Mouse (Mus musculus) cerebellum, postnatal 36 days (tissue): ENCODE measurements around the gene Fgfr2.

ENCODE experiments used
- DNase-seq, 2 experiments: peaks; one replicate each; pipeline ENCODE4 v3.0.0; 2021 to 2022; ENCODE audit warnings: mixed read lengths in 2 of 2

Gene Fgfr2

GRCm38 (mm10) chr7:132747096-132747495 lies 376.1 kb downstream of the Fgfr2 start:
- peak; percentile 67 to 69 for DNase-seq

- no peak for DNase-seq
Observed at GRCm38 (mm10) chr7:132742912-132743311, 380.2 kb downstream of the Fgfr2 start.

- DNase-seq = no peak
Observed at GRCm38 (mm10) chr7:132739829-132740228, 383.3 kb downstream of the Fgfr2 start.

- DNase-seq = peak; percentile 67 to 73
Observed at GRCm38 (mm10) chr7:132738844-132739243, 384.3 kb downstream of the Fgfr2 start.

GRCm38 (mm10) chr7:132736099-132736862 lies 386.9 kb downstream of the Fgfr2 start:
- DNase-seq = peak; percentile 73 to 79

GRCm38 (mm10) chr7:132735145-132735544 lies 388.0 kb downstream of the Fgfr2 start:
- DNase-seq = no peak

- DNase-seq = no peak
Observed at GRCm38 (mm10) chr7:132734222-132734621, 388.9 kb downstream of the Fgfr2 start.

GRCm38 (mm10) chr7:132733521-132733920 lies 389.6 kb downstream of the Fgfr2 start:
- peak in 1 of 2 experiments; percentile 39 for DNase-seq

- peak in 1 of 2 experiments; percentile 28 for DNase-seq
Observed at GRCm38 (mm10) chr7:132732136-132732789, 390.9 kb downstream of the Fgfr2 start.

- DNase-seq = no peak
Observed at GRCm38 (mm10) chr7:132731558-132731957, 391.6 kb downstream of the Fgfr2 start.

GRCm38 (mm10) chr7:132730510-132730909 lies 392.6 kb downstream of the Fgfr2 start:
- DNase-seq = no peak

- DNase-seq = no peak
Observed at GRCm38 (mm10) chr7:132729093-132729831, 393.9 kb downstream of the Fgfr2 start.

- DNase-seq = no peak
Observed at GRCm38 (mm10) chr7:132726106-132726861, 396.9 kb downstream of the Fgfr2 start.

GRCm38 (mm10) chr7:132724501-132725062 lies 398.6 kb downstream of the Fgfr2 start:
- DNase-seq = no peak

- peak; percentile 94 to 97 for DNase-seq
Observed at GRCm38 (mm10) chr7:132723906-132724305, 399.2 kb downstream of the Fgfr2 start.

- peak in 1 of 2 experiments; percentile 48 for DNase-seq
Observed at GRCm38 (mm10) chr7:132722401-132723370, 400.5 kb downstream of the Fgfr2 start.

- peak; percentile 75 to 82 for DNase-seq
Observed at GRCm38 (mm10) chr7:132720562-132720961, 402.6 kb downstream of the Fgfr2 start.

GRCm38 (mm10) chr7:132719570-132719969 lies 403.6 kb downstream of the Fgfr2 start:
- DNase-seq = no peak

GRCm38 (mm10) chr7:132715259-132715658 lies 407.9 kb downstream of the Fgfr2 start:
- no peak for DNase-seq

- DNase-seq = no peak
Observed at GRCm38 (mm10) chr7:132714236-132714923, 408.8 kb downstream of the Fgfr2 start.
